Mouse (Mus musculus) adrenal gland, postnatal 14 days (tissue): ENCODE results near the gene Hoxa1. TPM values are rescaled to one million over a fixed set of nuclear protein-coding genes. Genes with fewer than 3 reads are reported as not detected.

Source experiments
- DNase-seq: peaks from one replicate; pipeline ENCODE4 v3.0.0; 2021; ENCODE audit warnings: mixed read lengths
- total RNA-seq: library from RNA; stranded (reverse); gene quantifications from 2 replicates; pipeline ENCODE4 v1.2.3, GENCODE M21; 2021

Hoxa1 gene
- total RNA-seq, 1 experiment from 2014 or later, result 1.1 TPM

GRCm38 (mm10) chr6:52157466-52158275 is 446 bp downstream of the Hoxa1 start:
- peak; percentile 13 for DNase-seq

GRCm38 (mm10) chr6:52156551-52157200 is 1.4 kb downstream of the Hoxa1 start:
- DNase-seq, result no peak

DNA sequence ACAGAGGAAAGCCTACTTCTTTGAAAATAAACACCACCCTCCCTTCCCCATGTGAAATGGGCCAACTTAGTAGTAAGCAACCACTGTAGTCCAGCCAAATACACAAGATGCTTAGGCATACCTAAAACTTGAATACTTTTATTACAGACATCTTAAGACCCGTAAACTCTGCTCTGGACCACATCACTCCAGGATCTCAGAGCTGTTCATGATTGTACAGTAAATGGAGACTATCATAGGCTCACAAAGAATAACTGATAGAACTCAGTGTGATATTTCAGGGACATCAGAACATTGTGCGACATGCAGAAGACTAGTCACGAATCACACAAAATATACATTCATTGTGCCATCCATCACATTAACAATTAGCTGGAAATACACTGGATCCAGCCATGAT is 2.6 kb downstream of the Hoxa1 start:
- DNase-seq, result no peak

- no peak for DNase-seq
Measured at GRCm38 (mm10) chr6:52154044-52154443, 4.1 kb downstream of the Hoxa1 start.

DNA sequence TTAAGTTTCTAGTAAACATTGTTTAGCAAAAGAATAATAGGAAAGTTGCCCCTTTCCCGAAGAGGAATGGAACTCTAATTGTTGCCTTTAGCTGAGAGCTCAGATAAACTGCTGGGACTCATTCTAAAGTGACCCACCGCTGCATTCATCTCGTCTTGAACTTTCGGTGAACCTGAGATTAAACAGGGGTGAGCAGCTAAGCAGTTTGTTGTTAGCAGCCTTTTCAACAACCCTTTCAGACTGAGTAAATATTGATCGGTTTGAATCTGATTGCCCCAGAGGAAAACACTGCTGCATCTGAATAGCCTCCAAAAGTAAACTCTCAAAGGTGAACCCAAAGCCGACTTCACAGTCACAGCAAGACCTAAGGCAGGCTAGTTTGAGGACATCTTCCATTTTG is 4.8 kb downstream of the Hoxa1 start:
- no peak for DNase-seq

DNA sequence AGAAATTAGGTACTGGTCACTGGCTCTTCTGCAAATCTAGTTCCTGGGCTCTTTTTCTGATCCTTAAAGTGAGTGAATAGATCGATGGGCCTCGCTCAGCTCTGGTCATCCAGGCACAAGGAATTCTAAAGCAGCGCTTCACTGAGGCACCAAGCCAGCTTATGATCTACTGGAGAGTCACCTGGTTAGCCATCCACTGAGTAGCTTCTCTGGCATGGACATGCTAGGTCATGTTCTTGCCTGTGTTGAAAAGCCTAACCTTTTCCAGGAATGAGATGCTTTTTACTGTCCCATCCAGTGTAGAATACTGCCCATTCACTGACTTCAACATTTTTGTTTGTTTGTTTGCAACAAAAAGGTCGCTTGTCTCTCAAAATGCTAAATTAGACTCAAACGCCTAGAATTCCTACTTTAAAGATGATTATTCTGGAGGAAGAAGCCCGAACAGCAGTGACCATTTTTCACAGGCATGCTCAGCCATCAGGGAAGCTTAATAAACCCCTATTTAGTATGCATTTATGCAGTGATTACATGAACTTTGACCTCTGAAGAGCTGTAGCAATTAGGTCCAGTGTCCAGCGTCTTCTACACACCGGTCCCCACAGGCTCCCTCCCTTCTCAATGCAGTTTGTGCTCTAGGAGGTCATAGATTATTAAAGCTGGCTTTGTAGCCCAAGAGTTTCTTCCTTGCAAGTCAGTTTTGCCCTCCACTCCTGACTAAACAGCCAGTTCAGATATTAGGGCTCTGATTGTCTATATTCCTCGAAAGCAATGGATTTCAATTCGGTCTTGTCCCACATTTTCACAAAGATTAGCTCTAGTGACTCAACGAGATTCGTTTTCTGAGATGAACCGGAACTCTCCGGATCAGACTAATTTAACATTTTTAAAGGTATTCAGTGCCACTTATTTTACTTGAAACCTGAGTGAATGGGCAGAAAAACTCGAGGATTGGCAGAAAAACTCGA is 5.6 kb downstream of the Hoxa1 start:
- DNase-seq, result no peak

DNA sequence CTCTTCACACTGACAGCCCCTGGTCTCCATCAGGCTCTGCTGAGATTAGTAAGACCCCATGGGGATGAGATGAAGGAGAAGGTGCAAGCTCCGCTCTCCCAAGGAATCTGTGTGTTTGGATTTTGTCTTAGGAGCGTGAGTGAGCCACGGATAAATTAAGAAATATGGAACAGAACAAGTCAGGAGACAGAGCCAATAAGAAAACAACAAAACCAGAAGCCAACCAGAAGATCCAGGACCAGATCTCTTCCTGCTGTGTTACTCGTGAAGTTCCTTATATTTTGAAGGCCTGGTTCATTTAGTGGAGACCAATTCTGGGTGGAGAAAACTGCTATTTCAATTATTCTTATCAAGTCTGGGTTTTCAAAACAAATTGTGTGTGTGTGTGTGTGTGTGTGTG is 6.5 kb downstream of the Hoxa1 start:
- DNase-seq, result no peak

DNA sequence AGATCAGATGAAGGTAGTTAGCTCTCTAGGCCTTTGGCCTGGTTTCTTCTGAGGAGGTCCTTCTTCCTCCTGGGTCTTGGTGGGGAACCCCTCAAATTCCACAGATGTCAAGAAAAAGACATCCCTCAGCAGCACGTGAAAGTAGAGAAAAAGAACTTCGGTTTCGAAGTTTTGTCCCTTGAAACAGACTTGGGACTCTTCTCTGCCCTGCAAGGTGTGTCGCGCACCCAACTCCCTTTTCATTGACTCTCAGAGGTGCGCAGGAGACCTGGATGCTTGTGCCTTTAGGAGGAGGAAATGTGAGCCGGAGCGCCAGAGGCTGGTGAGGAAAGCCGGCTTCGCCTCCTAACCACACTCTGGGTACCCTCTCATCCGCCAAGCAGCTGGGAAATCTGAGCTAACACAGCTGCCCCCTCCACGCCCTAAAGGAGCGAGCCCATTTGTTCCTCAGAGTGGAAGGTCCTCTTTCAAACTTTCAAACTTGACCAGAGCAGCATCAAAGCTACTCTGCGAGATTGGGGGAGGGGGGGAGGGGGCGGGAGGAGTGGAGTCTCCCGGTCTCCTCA is 7.6 kb downstream of the Hoxa1 start:
- no peak for DNase-seq

DNA sequence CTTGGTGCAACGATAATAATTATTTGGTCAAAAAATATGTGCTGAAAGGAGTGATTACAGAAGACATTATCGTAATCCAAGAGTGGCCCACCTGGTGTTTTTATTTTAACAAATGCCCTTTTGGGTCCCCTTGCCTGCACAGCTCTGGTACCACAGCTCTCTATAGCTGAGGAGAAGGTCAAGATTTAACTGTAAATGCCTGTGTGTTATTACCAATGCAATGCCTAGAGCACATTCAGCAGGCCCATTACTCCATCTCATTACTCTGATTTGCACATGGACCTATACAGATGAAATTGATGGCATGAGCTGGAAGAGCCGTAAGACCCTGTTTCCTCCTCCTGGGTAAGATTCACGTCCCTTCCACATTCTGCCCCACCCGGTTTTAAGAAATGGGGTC is 19.0 kb downstream of the Hoxa1 start:
- DNase-seq, result no peak

GRCm38 (mm10) chr6:52138576-52138975 is 19.5 kb downstream of the Hoxa1 start:
- DNase-seq, result no peak

DNA sequence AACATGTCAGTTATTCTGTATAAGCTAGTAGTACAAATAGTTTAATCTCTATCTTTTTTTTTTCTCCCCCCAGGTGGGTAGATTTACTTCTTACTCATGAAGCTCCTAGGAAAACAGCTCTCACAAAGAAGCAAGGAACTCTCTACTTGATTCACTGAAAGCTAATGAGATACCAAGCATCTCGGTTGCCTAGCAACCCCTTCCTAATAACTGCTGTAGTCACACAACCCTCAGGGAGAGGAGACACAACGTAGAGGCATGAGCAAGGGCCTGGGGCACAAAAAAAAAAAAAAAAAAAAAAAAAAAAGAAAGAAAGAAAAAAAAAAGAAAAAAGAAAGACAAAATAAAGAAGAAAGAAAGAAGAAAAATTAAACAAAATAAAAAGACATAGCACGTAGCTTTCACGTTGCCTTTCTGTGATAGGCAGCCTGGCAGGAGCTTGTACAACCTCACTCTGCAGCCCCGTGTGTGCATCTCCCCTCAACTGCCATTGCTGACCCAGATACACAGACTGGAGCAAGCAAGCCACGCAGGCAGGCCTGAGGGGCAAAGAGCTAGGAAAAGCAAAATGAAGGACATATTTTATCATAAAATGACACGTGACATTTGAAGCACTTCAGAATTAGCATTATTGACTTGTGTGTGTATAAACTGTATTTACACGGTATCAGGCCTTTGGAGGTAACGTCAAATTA is 20.1 kb downstream of the Hoxa1 start:
- no peak for DNase-seq

- no peak for DNase-seq
Measured at GRCm38 (mm10) chr6:52123673-52124072, 34.4 kb downstream of the Hoxa1 start.

DNA sequence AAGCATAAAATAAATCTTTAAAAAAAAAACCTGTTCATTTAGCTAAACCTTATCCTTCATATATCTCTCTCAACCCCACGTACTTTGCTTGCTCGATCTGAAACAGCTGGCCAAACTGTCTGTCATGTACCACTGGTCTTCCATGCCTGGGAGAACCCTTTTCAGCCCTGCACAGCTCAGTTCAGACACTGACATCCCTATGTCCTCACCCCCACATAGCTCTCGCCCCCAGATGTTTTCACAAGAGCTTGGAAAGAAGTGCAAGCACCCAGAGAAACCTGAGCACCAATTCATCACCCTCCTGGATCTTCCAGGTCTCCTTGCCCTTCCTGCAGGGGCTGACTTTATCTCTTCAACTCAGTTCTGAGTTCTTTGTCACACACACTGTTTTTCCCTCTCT is 36.9 kb downstream of the Hoxa1 start:
- no peak for DNase-seq

- no peak for DNase-seq
Measured at GRCm38 (mm10) chr6:52118903-52119635, 39.0 kb downstream of the Hoxa1 start.

- no peak for DNase-seq
Measured at GRCm38 (mm10) chr6:52115899-52116298, 42.2 kb downstream of the Hoxa1 start.

DNA sequence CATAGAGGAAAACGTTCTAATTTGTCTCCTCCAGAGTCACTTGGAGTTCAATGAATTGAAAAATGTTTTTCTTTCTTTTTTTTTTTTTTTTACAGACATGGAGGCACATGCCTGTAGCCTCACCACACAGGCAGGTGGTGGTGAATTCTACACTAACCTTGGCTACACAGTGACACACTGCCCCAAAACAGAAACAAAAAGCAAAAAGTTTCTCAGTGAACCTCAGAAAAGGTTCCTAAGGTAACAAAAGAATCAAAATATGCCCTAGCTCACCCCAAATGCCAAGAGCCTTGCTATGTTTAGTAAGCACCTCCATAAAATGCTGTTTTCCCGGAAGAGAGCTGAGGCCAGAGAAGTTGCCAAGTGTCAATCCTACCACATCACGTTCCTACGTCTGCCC is 46.3 kb downstream of the Hoxa1 start:
- no peak for DNase-seq

DNA sequence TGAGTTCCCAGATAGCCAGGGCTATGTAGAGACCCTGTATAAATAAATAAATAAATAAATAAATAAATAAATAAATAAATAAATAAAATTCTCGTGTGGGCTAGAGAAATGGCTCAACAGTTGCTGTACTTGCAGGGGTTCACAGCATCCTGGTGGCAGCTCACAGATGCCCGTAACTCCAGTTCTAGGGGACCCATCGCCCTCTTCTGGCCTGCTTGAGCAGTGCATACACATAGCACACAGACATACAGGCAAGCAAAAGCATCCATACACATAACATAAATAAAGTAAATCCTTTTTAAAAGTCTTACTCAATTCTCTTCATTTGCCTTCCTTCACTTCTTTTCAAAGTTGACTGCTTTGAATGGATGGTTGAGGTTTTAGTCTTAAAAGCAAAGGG is 50.7 kb downstream of the Hoxa1 start:
- DNase-seq, result no peak

DNA sequence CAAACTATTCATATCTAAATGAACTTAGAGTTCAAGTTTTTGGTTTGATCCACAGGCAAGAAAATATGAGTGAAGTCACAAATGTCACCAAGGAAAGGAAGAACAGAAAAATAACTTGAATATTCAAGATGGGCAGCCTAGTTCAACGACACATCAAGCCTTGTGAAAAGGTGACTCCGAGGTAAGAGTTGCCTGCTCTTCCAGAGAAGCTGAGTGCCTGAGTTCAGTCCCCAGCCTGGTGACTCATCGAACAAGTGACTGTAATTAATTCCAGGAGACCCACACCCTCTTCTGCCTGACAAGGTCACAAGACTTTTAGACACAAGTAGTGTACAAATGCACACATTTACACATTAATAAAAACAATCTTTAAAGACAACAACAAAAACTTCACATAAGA is 51.4 kb downstream of the Hoxa1 start:
- no peak for DNase-seq

- DNase-seq, result no peak
Measured at GRCm38 (mm10) chr6:52106178-52106577, 51.9 kb downstream of the Hoxa1 start.
